Mouse (Mus musculus) testis, postnatal 10 days (tissue): Measurements from ENCODE around the gene Fcgrt.
A peak's percentile ranks its signal among the peaks of the same experiment; 100 is the strongest.
"Not testable (repeated sequence)": the region's sequence is repeated elsewhere in the genome, so short reads cannot be mapped to it uniquely, and the experiment has no call there.

Source experiments
- DNase-seq: peaks from one replicate; pipeline ENCODE4 v3.0.0; 2021; ENCODE audit warnings: low spot score

Fcgrt gene

GRCm38 (mm10) chr7:45110089-45110488 lies 6.4 kb upstream of the Fcgrt start:
- not testable (repeated sequence) for DNase-seq

- no peak for DNase-seq
Measured at GRCm38 (mm10) chr7:45107052-45107645, 3.5 kb upstream of the Fcgrt start.

GRCm38 (mm10) chr7:45106441-45106840 lies 2.8 kb upstream of the Fcgrt start:
- DNase-seq: no peak

- DNase-seq: no peak
Measured at GRCm38 (mm10) chr7:45105491-45105890, 1.8 kb upstream of the Fcgrt start.

GRCm38 (mm10) chr7:45104941-45105340 lies 1.3 kb upstream of the Fcgrt start:
- DNase-seq: no peak

GRCm38 (mm10) chr7:45102940-45103585 lies 588 bp downstream of the Fcgrt start:
- DNase-seq: no peak

- DNase-seq: no peak
Measured at GRCm38 (mm10) chr7:45102441-45102840, 1.2 kb downstream of the Fcgrt start.

- no peak for DNase-seq
Measured at GRCm38 (mm10) chr7:45100046-45100445, 3.6 kb downstream of the Fcgrt start.

GRCm38 (mm10) chr7:45098541-45099240 lies 5.0 kb downstream of the Fcgrt start:
- peak; percentile 67 for DNase-seq

- no peak for DNase-seq
Measured at GRCm38 (mm10) chr7:45097479-45097878, 6.2 kb downstream of the Fcgrt start.

- DNase-seq: not testable (repeated sequence)
Measured at GRCm38 (mm10) chr7:45095965-45096364, 7.7 kb downstream of the Fcgrt start.

GRCm38 (mm10) chr7:45095367-45095766 lies 8.3 kb downstream of the Fcgrt start:
- no peak for DNase-seq

- no peak for DNase-seq
Measured at GRCm38 (mm10) chr7:45094121-45094520, 9.5 kb downstream of the Fcgrt start.

GRCm38 (mm10) chr7:45093516-45093905 lies 10.1 kb downstream of the Fcgrt start:
- DNase-seq: no peak

- no peak for DNase-seq
Measured at GRCm38 (mm10) chr7:45092828-45093515, 10.7 kb downstream of the Fcgrt start.

GRCm38 (mm10) chr7:45092048-45092447 lies 11.6 kb downstream of the Fcgrt start, which contains the start of gene Rcn3:
TSS of gene Rcn3 (minus strand) at chr7:45092221.
- DNase-seq: peak; percentile 94

- peak; percentile 75 for DNase-seq
Measured at GRCm38 (mm10) chr7:45091001-45091990, 12.4 kb downstream of the Fcgrt start.

- DNase-seq: peak; percentile 72
Measured at GRCm38 (mm10) chr7:45090251-45090977, 13.2 kb downstream of the Fcgrt start.

GRCm38 (mm10) chr7:45088597-45088996 lies 15.1 kb downstream of the Fcgrt start:
- no peak for DNase-seq

- DNase-seq: no peak
Measured at GRCm38 (mm10) chr7:45086084-45086483, 17.6 kb downstream of the Fcgrt start.
